Mouse (Mus musculus) left cerebral cortex, adult 2 months (tissue): ENCODE measurements around the gene Gm732. TPM values are rescaled to one million over a fixed set of nuclear protein-coding genes. Genes with fewer than 3 reads are reported as not detected.

Source experiments
- DNase-seq, 2 experiments: peaks; one replicate each; pipeline ENCODE4 v3.0.0; 2021 to 2022; ENCODE audit warnings: low spot score in 2 of 2, mixed read lengths in 1 of 2; ENCODE audit errors: extremely low spot score in 1 of 2
- H3K27ac ChIP-seq: fragments of 200-600 bp; 2 replicates; pipeline ENCODE4 v1.8.1; 2022
- H3K4me3 ChIP-seq: fragments of 200-600 bp; 2 replicates; pipeline ENCODE4 v1.8.1; 2022
- CTCF ChIP-seq: fragments of 200-600 bp; IDR thresholded peaks from 2 replicates; pipeline ENCODE4 v1.8.1; 2022; ENCODE audit warnings: antibody characterized with exemption, mild to moderate bottlenecking, moderate library complexity
- intact Hi-C: fragments of 180-260 bp; cut with DNase I; formaldehyde crosslinking; loops from one replicate; pipeline ENCODE4 v1.15.1; 2025
- long read RNA-seq, 2 experiments: library from polyadenylated mRNA; stranded (forward); transcript quantifications; one replicate each; pipeline ENCODE4 v2.0.0; 2021; ENCODE audit warnings: borderline mapping rate in 2 of 2
- total RNA-seq, 2 experiments: library from RNA; stranded (reverse); gene quantifications; 2 replicates each; pipeline ENCODE4 v1.2.3; 2021

The Gm732 gene
- total RNA-seq, result not detected
- long read RNA-seq, experiment 1, result 0 reads
- long read RNA-seq, experiment 2, result 0 reads

- no peak for TF ChIP-seq CTCF
- no peak for DNase-seq
- intact Hi-C loops, result no loop called here
These were observed at the start of gene Gm732 for GRCm38 (mm10) chrX:107948365-107948764. TSS of gene Gm732 (minus strand) at chrX:107948465.

More at GRCm38 (mm10) chrX:107948365-107948764, at the start of gene Gm732:
- Histone ChIP-seq H3K4me3 (no peak within 1 kb of the TSS), H3K27ac (no peak within 1 kb of the TSS)

Other genes starting within 250 kb of the Gm732 start
- gene Tent5d, start 155.9 kb downstream of the Gm732 start, total RNA-seq, result not detected
- 10 to 100 TPM; 29.2 to 34.5 TPM for gene 2610002M06Rik, start 132.1 kb downstream of the Gm732 start, total RNA-seq